Mouse (Mus musculus): ENCODE measurements around the gene Pde1a.

DNA sequence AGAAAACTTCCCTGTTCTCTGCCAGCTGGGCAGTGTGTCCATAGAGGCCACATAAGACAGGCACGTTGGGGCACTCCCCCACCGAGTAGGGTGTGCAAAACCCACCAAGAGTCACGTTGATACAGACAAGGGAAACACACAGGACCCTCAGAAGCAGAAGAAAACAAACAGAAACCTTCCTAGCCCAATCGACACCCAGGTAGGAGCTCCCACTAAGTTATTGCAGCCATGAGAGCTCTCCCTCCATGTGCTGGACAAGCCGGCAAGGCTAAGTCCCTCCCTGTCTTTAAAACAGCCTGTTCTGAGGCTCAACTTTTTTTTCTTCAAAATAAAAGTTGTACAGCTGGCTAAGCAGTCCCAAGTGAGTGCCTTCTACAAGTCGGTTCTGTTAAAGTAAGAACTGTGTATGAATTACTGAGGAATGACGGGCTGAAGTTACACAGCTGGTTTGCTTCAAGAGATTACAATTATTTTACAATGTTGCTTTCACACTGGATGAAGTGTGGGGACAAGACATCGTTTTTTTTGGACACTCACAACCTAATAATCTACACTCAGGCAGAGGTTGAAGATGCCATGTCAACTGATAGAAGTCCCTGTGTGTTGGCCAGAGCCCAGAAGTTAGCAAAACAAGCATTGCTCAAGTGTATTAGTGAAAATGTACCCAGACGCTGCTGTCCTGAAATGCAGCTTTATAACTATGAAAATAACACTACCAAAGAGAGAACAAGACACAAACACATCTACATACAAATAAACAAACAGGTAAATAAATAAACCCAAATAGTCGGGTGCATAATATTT is 90.4 kb downstream of the Pde1a start:
- TF ChIP-seq CTCF (IDR thresholded peaks at IDR 0.05; ENCODE audit: low read depth, low read length), result no peak
- no peak for TF ChIP-seq GATA1 (IDR thresholded peaks at IDR 0.05; ENCODE audit: borderline replicate concordance, low read length)
- TF ChIP-seq TAL1 (conservative IDR thresholded peaks at IDR 0.05; ENCODE audit: low read depth, low read length), result no peak
- TF ChIP-seq POLR2AphosphoS5 (IDR thresholded peaks at IDR 0.05; ENCODE audit: insufficient replicate concordance, low read depth, low read length), result no peak
